Mouse (Mus musculus): Measurements from ENCODE around the gene Tstd3. TPM values are rescaled to one million over a fixed set of nuclear protein-coding genes. Genes with fewer than 3 reads are reported as not detected.
A peak's percentile ranks its signal among the peaks of the same experiment; 100 is the strongest.

Gene Tstd3
- polyA plus RNA-seq (2021) = 12.5 TPM

- POLR2A ChIA-PET = interaction anchor here (0.8 kb wide), 1 partner anchor 40 kb away, joined by 3 read pairs; the partner anchor contains the start of gene Ccnc
- DNase-seq (ENCODE audit: low read depth, low spot score) = no peak
- ATAC-seq = peak; percentile 98
- peak; percentile 92 for TF ChIP-seq CTCF (IDR thresholded peaks at IDR 0.05)
- CTCF ChIA-PET = interaction anchor here (0.8 to 1.8 kb wide), 5 partner anchors 9 to 37 kb away, joined by 3 to 5 read pairs (median 4); no protein-coding TSS in a partner anchor
- in situ Hi-C loops (cut with MboI; ENCODE audit: low pct_unique_long_range_greater_than_20kb) = no loop called here
- no peaks in the 10 kb centered on the region for H3K27me3 ChIP-seq
These were observed at the start of gene Tstd3, which contains the start of gene Usp45 for GRCm38 (mm10) chr4:21766863-21767304. Tstd3 (minus strand) TSS chr4:21767212. Usp45 (plus strand) TSS chr4:21767156.

GRCm38 (mm10) chr4:21814029-21814428, 47.0 kb upstream of the Tstd3 start:
- no peak for ATAC-seq
- CTCF ChIA-PET = interaction anchor here (0.8 to 1.8 kb wide), 7 partner anchors 9 to 87 kb away, joined by 3 to 11 read pairs (median 4); partner anchors contain the start of gene Ccnc
- DNase-seq (ENCODE audit: low read depth, low spot score) = no peak
- POLR2A ChIA-PET = interaction anchor here (0.8 kb wide), 1 partner anchor 13 kb away, joined by 3 read pairs; no protein-coding TSS in a partner anchor
- in situ Hi-C loops (cut with MboI; ENCODE audit: low pct_unique_long_range_greater_than_20kb) = loop anchor here (10.0 to 25.0 kb wide), 4 partner anchors 59 to 377 kb away; partner anchors contain the start of gene Ccnc
- H3K27me3 ChIP-seq = no peaks in the 10 kb centered on the region
- TF ChIP-seq CTCF (IDR thresholded peaks at IDR 0.05) = peak; percentile 56

GRCm38 (mm10) chr4:21812635-21813034, 45.6 kb upstream of the Tstd3 start:
- in situ Hi-C loops (cut with MboI; ENCODE audit: low pct_unique_long_range_greater_than_20kb) = loop anchor here (10.0 to 25.0 kb wide), 4 partner anchors 58 to 375 kb away; partner anchors contain the start of gene Ccnc
- CTCF ChIA-PET = interaction anchor here (1.3 kb wide), 1 partner anchor 86 kb away, joined by 4 read pairs; the partner anchor contains the start of gene Ccnc
- ATAC-seq = no peak
- DNase-seq (ENCODE audit: low read depth, low spot score) = no peak
- TF ChIP-seq CTCF (IDR thresholded peaks at IDR 0.05) = no peak
- POLR2A ChIA-PET = no interaction called here
- no peaks in the 10 kb centered on the region for H3K27me3 ChIP-seq

- H3K27me3 ChIP-seq = no peaks in the 10 kb centered on the region
- DNase-seq (ENCODE audit: low read depth, low spot score) (no peak), ATAC-seq (no peak)
- POLR2A ChIA-PET = no interaction called here
- no peak for TF ChIP-seq CTCF (IDR thresholded peaks at IDR 0.05)
- CTCF ChIA-PET = no interaction called here
- in situ Hi-C loops (cut with MboI; ENCODE audit: low pct_unique_long_range_greater_than_20kb) = loop anchor here (10.0 to 25.0 kb wide), 4 partner anchors 56 to 373 kb away; partner anchors contain the start of gene Ccnc
These were observed 43.6 kb upstream of the Tstd3 start for GRCm38 (mm10) chr4:21810608-21811007.

GRCm38 (mm10) chr4:21807204-21807603, 40.2 kb upstream of the Tstd3 start:
- POLR2A ChIA-PET = no interaction called here
- in situ Hi-C loops (cut with MboI; ENCODE audit: low pct_unique_long_range_greater_than_20kb) = loop anchor here (25.0 kb wide), 1 partner anchor 370 kb away; no protein-coding TSS in a partner anchor

GRCm38 (mm10) chr4:21801620-21802019, 34.6 kb upstream of the Tstd3 start:
- ChIA-PET CTCF (no interaction called here), POLR2A (no interaction called here)
- in situ Hi-C loops (cut with MboI; ENCODE audit: low pct_unique_long_range_greater_than_20kb) = loop anchor here (25.0 kb wide), 1 partner anchor 364 kb away; no protein-coding TSS in a partner anchor
- no peak for TF ChIP-seq CTCF (IDR thresholded peaks at IDR 0.05)
- no peaks in the 10 kb centered on the region for H3K27me3 ChIP-seq
- ATAC-seq (no peak), DNase-seq (ENCODE audit: low read depth, low spot score) (no peak)

More at GRCm38 (mm10) chr4:21807204-21807603, 40.2 kb upstream of the Tstd3 start:
- H3K27me3 ChIP-seq = no peaks in the 10 kb centered on the region
- TF ChIP-seq CTCF (IDR thresholded peaks at IDR 0.05) = no peak
- ATAC-seq (no peak), DNase-seq (ENCODE audit: low read depth, low spot score) (no peak)
- CTCF ChIA-PET = no interaction called here

- TF ChIP-seq CTCF (IDR thresholded peaks at IDR 0.05) = no peak
- POLR2A ChIA-PET = no interaction called here
- in situ Hi-C loops (cut with MboI; ENCODE audit: low pct_unique_long_range_greater_than_20kb) = loop anchor here (25.0 kb wide), 1 partner anchor 364 kb away; no protein-coding TSS in a partner anchor
- ATAC-seq (no peak), DNase-seq (ENCODE audit: low read depth, low spot score) (no peak)
- CTCF ChIA-PET = interaction anchor here (1.2 kb wide), 1 partner anchor 14 kb away, joined by 3 read pairs; no protein-coding TSS in a partner anchor
- no peaks in the 10 kb centered on the region for H3K27me3 ChIP-seq
These were observed 34.0 kb upstream of the Tstd3 start for GRCm38 (mm10) chr4:21801013-21801412.

GRCm38 (mm10) chr4:21793631-21794030, 26.6 kb upstream of the Tstd3 start:
- DNase-seq (ENCODE audit: low read depth, low spot score) = no peak
- in situ Hi-C loops (cut with MboI; ENCODE audit: low pct_unique_long_range_greater_than_20kb) = no loop called here
- ChIA-PET CTCF (no interaction called here), POLR2A (no interaction called here)
- TF ChIP-seq CTCF (IDR thresholded peaks at IDR 0.05) = no peak
- no peak for ATAC-seq
- H3K27me3 ChIP-seq = no peaks in the 10 kb centered on the region

- DNase-seq (ENCODE audit: low read depth, low spot score) (no peak), ATAC-seq (no peak)
- TF ChIP-seq CTCF (IDR thresholded peaks at IDR 0.05) = no peak
- POLR2A ChIA-PET = no interaction called here
- CTCF ChIA-PET = no interaction called here
- in situ Hi-C loops (cut with MboI; ENCODE audit: low pct_unique_long_range_greater_than_20kb) = no loop called here
- H3K27me3 ChIP-seq = no peaks in the 10 kb centered on the region
These were observed 22.8 kb upstream of the Tstd3 start for GRCm38 (mm10) chr4:21789836-21790235.

GRCm38 (mm10) chr4:21788903-21789302, 21.9 kb upstream of the Tstd3 start:
- no peaks in the 10 kb centered on the region for H3K27me3 ChIP-seq
- in situ Hi-C loops (cut with MboI; ENCODE audit: low pct_unique_long_range_greater_than_20kb) = no loop called here
- ATAC-seq = no peak
- TF ChIP-seq CTCF (IDR thresholded peaks at IDR 0.05) = no peak
- POLR2A ChIA-PET = no interaction called here
- CTCF ChIA-PET = no interaction called here
- DNase-seq (ENCODE audit: low read depth, low spot score) = no peak

GRCm38 (mm10) chr4:21786268-21786667, 19.3 kb upstream of the Tstd3 start:
- CTCF ChIA-PET = interaction anchor here (1.9 kb wide), 1 partner anchor 19 kb away, joined by 4 read pairs; the partner anchor contains the start of genes Tstd3 and Usp45
- in situ Hi-C loops (cut with MboI; ENCODE audit: low pct_unique_long_range_greater_than_20kb) = no loop called here
- DNase-seq (ENCODE audit: low read depth, low spot score) = no peak
- no peaks in the 10 kb centered on the region for H3K27me3 ChIP-seq
- TF ChIP-seq CTCF (IDR thresholded peaks at IDR 0.05) = no peak
- no peak for ATAC-seq
- POLR2A ChIA-PET = no interaction called here
